Mouse (Mus musculus) liver, embryonic 14 days (tissue): ENCODE data around the gene Gm49325. TPM values are rescaled to one million over a fixed set of nuclear protein-coding genes. Genes with fewer than 3 reads are reported as not detected.

Experiments used
- polyA plus RNA-seq: library from polyadenylated mRNA; depleted of rRNA; stranded (reverse); fragments of >200 nt; gene quantifications from 2 replicates; pipeline ENCODE4 v1.2.3, GENCODE M21; 2012; rRNA removed

Gene Gm49325
- 0.09 and 0.12 TPM in 2 replicates for polyA plus RNA-seq

DNA sequence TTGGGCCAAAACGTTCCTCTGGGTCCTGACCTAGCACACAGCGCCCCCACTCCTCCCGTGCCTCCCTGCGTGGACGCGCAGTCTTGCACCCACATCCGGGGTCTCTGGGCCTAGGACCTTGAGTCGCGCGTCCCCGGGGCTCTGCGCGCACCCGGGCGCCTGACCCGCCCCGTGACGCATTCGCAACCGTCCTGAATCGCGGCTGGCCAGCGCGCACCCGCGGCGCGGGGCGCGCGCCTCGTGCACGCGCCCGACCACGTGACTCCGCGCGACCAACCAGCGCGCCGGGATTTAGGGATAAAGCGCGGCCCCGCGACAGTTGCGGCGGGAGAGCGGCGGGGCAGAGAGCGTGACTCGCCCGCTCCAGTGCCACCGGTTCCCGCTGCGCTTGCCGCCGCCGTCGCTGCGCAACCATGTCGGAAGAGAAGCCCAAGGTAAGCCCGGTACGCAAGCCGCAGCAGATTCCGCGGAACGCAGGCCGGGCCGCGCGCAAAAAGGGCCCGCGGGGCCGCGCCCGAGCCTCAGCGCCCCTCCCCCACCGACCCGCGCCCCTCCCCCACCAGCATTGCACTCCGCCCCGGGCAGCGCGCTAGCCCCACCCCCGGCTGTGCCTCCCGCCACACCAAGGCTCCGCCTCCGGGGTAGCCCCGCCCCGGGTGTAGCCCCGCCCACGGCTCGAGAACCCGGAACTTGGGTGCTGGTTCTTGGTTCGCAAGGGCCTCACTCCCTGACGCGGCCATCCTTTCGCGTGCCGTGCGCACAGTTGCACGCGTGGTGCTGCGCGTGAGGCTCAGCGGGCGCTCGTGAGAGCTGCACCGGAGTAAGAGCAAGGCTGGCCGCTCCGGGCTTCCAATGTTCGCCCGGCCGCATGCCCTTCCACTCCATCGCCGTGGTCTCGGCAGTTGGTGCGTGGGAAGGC, at the start of gene Gm49325, which contains the start of gene Sumo3:
Gm49325 (plus strand) TSS at position 290 of the 919 bp plus-strand sequence.
Sumo3 (plus strand) TSS at position 190 of the 919 bp plus-strand sequence.

DNA sequence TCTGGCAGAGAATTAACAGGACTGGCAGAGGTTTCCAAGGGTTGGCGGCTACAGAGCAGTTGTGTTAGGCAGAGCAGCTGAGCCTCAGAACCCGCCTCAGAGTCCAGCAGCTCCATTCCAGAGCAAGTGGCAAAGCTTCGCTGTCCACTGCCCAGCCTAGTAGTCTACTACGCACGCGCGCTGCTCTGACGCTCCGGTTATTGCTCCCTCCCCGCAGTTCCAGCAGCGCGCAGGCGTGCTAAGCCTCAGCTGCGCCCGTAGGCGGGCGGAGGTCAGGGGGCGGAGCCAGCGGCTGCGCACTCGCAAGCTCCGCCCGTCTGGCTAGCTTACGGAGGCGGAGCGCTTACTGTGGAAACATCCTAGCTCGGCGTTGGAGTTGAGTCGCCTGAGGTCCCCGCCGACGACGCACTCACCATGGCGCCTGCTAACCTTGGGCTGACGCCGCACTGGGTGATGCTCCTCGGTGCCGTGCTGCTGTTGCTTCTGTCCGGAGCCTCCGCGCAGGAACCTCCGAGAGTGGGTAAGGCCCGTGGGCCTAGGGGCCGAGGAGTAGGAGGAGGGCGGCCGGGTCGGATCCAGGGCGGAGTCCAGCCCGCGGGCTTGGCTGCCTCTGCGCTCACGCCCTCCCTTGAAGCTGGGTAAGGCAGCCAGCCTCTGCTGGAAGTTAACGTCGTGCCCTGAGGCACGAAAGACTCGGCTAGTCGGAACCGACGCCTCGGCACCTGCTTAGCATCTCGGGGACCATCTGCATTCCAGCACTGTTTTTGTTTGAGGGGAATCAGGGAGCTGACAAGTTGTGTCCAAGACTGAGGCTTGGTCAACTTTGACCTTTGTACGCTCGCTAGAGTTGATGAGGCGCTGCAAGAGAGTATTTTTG, 24.4 kb upstream of the Gm49325 start, which contains the start of gene Pttg1ip:
Pttg1ip (plus strand) TSS at position 313 of the 877 bp plus-strand sequence.

DNA sequence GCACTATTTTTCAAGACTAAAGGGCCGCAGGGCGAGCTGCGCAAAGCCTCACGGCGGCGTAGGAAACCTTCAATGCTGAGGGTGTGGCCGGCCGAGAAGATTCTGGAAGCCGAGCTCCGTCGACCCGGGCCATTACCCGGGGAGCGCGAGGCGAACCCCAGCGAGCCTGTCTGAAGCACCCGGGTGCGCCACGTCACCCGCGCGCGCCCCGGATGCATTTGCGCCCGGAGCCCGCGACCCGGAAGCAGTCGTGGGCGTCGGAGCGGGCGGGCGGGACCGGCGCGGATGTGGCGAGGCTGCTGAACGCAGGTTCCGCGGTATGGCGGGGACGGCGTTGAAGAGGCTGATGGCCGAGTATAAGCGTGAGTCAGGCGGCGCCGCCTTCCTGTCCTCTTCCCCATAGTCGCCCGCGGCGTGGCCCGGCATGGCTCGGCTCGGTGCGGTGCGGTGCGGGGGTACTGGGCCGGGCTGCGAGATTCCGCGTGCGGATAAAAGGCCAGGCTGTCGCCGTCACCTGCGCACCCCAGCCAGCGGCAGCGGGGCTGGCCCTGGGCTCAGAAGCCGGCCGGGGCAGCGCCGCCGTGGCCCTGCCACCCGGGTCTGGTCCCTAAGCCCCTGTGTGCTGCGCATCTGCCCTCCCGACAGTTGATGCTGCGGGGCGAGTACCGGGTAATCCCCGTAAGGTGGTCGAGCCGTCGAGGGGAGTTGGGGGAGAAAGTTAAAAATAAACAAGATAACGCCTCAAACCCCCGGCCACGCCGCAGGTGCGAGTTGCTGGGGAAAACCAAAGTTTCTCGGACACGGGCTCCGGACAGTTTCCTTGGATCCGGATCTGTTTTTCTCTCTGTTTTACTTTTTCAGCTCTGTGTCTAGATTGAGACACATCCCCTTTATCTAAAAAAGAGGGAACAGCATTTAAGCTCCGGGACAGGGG, 16.3 kb downstream of the Gm49325 start, which contains the start of gene Ube2g2:
Ube2g2 (plus strand) TSS at position 221 of the 934 bp plus-strand sequence.

DNA sequence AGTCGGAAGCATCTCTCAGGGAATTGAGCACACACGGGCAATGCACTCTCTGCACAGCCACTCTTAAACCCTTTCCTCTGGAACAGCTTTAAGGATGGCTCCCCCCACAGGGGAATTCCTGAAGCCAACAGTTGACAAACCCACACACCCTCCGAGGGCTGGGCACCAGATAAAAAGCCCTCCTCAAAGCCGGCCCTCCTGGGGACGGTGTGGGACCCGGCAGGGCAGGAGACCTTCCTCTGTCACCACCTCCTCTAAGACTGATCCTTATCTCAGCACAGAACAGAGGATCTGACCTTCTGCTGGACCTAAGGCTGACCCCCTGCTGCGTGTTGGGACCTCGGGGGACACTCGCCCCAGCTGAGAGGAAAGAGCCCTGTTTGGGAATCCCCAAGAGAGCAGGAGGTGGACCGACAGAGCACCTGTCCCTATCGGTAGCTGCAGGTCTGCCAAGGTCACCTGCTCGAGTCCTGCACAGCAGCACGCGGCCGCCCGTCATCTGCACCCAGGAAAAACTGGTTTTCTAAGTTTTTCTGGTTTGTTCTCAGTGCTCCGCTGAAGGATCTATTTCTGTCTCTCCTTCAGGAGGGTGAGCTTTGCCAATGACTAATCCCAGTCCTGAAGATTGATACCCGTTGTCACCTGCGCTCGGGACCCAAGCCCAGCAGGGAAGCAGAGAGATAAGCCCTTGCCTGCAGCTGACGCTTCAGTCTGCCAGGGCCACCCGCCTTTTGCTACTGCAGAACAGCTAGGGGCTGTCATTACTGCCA, 80.1 kb downstream of the Gm49325 start, which contains the start of gene Tspear:
Tspear (plus strand) TSS at position 675 of the 770 bp plus-strand sequence.

DNA sequence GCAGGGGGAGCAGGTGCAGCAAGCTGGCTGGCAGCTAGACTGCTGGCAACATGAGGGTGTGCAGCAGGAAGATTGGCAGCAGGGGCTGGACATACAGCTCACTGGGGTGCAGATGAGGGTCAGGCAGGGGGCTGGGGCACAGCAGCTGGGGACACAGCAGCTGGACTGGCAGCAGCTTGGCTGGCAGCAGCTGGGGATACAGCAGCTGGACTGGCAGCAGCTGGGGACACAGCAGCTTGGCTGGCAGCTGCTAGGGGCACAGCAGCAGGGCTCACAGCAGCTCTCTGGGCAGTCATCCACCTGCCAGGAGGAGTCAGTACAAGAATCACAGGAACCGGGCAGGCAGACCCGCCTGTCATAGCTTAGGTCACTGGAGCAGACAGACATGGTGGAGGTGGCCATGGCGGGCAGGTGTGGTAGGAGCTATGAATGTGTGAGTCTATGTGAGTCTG, 84.4 kb downstream of the Gm49325 start, which contains the start of gene Gm19402:
Gm19402 (minus strand) TSS at position 402 of the 452 bp plus-strand sequence.

Other genes with a start within 250 kb of the Gm49325 start
- gene Adarb1, start 187.9 kb upstream of the Gm49325 start, polyA plus RNA-seq = 0.93 and 1.1 TPM in 2 replicates
- gene Fam207a, start 90.4 kb upstream of the Gm49325 start, polyA plus RNA-seq = 12.7 and 15.4 TPM in 2 replicates
- 7.4 and 9.6 TPM in 2 replicates for gene Itgb2, start 75.9 kb upstream of the Gm49325 start, polyA plus RNA-seq
- 38.1 and 43.6 TPM in 2 replicates for gene Pttg1ip, start 24.5 kb upstream of the Gm49325 start, polyA plus RNA-seq
- gene Sumo3, start 100 bp upstream of the Gm49325 start, polyA plus RNA-seq = 99.8 and 106 TPM in 2 replicates
- 19.0 and 20.8 TPM in 2 replicates for gene Ube2g2, start 16.1 kb downstream of the Gm49325 start, polyA plus RNA-seq
- gene Tspear, start 80.4 kb downstream of the Gm49325 start, polyA plus RNA-seq = 0.03 and 0.10 TPM in 2 replicates
- not detected in 2 replicates for gene Gm19402, start 84.6 kb downstream of the Gm49325 start, polyA plus RNA-seq
- gene Gm9508, start 91.0 kb downstream of the Gm49325 start, polyA plus RNA-seq = not detected in 2 replicates
- not detected in 2 replicates for gene Gm10272, start 100.4 kb downstream of the Gm49325 start, polyA plus RNA-seq
- gene Gm10024, start 105.3 kb downstream of the Gm49325 start, polyA plus RNA-seq = not detected in 2 replicates
- not detected in 2 replicates for gene Gm10142, start 109.6 kb downstream of the Gm49325 start, polyA plus RNA-seq
- gene Krtap12-1, start 114.4 kb downstream of the Gm49325 start, polyA plus RNA-seq = not detected in 2 replicates
- not detected in 2 replicates for gene Gm10100, start 120.3 kb downstream of the Gm49325 start, polyA plus RNA-seq
- gene Gm18596, start 136.4 kb downstream of the Gm49325 start, polyA plus RNA-seq = not detected in 2 replicates
- not detected in 2 replicates for gene Gm9736, start 145.2 kb downstream of the Gm49325 start, polyA plus RNA-seq
- gene Gm3233, start 153.5 kb downstream of the Gm49325 start, polyA plus RNA-seq = not detected in 2 replicates
- gene Gm3238, start 165.1 kb downstream of the Gm49325 start, polyA plus RNA-seq = not detected in 2 replicates
- not detected in 2 replicates for gene Gm7138, start 170.7 kb downstream of the Gm49325 start, polyA plus RNA-seq
- gene Gm3250, start 176.3 kb downstream of the Gm49325 start, polyA plus RNA-seq = not detected in 2 replicates
- gene Gm7137, start 182.0 kb downstream of the Gm49325 start, polyA plus RNA-seq = not detected in 2 replicates
- gene Gm9639, start 188.9 kb downstream of the Gm49325 start, polyA plus RNA-seq = not detected in 2 replicates
- gene Gm19668, start 192.9 kb downstream of the Gm49325 start, polyA plus RNA-seq = not detected in 2 replicates
- not detected in 2 replicates for gene Gm9507, start 205.6 kb downstream of the Gm49325 start, polyA plus RNA-seq
- not detected in 2 replicates for gene Gm2696, start 208.5 kb downstream of the Gm49325 start, polyA plus RNA-seq
- not detected in 2 replicates for gene Krtap10-4, start 220.9 kb downstream of the Gm49325 start, polyA plus RNA-seq
- not detected in 2 replicates for gene Krtap10-10, start 229.8 kb downstream of the Gm49325 start, polyA plus RNA-seq
- not detected in 2 replicates for gene Gm36176, start 240.6 kb downstream of the Gm49325 start, polyA plus RNA-seq
- not detected in 2 replicates for gene Gm10318, start 246.7 kb downstream of the Gm49325 start, polyA plus RNA-seq